Mouse (Mus musculus): ENCODE data around the gene Dph2.

DNA sequence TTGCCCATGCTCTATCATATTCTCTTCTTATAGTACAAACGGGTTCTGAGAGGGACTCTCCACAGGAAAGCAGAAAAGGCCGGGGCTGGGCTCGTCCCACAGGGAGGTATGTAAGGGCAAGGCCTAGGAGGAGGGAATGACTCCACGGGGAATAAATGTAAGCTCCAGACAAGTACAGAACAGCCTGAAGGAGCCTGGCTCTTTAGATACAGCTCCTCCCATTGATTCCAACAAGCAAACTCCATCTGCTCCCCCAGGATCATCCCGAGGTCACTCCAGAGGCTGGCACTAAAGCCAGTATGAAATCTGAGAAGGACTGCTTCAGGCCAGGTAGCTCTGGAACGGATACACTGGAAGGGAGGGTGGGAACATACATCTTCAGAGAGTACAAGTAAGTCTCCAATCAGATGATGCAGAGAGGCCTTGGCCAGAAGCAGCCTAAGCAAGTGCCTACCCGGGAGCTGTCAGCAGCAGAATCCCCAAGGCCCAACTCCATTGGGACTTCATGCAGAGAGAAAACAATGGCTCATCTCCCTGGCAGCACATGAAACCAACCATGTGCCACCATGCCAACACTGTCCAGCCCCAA lies 20.9 kb upstream of the Dph2 start:
- no peak for TF ChIP-seq CTCF (IDR thresholded peaks at IDR 0.05; ENCODE audit: borderline replicate concordance, insufficient read depth, low read depth, low read length)
- TF ChIP-seq POLR2A (IDR thresholded peaks at IDR 0.05; ENCODE audit: borderline replicate concordance, insufficient read depth, low read length), result no peak
